Mouse (Mus musculus) CH12.LX (cell line): ENCODE measurements around the gene Nr2f2. TPM values are rescaled to one million over a fixed set of nuclear protein-coding genes. Genes with fewer than 3 reads are reported as not detected.

ENCODE experiments used
- DNase-seq: peaks from one replicate; pipeline ENCODE4 v3.0.0-alpha.2; 2013; ENCODE audit errors: extremely low read depth
- H3K27ac ChIP-seq: 2 replicates; pipeline ENCODE4 v1.5.1; 2012; ENCODE audit warnings: low read depth, mild to moderate bottlenecking, control low read depth, moderate library complexity; ENCODE audit not compliant: insufficient read depth
- H3K27me3 ChIP-seq: replicated peaks from 2 replicates; pipeline ENCODE3; 2012; ENCODE audit warnings: inconsistent platforms
- H3K36me3 ChIP-seq, 2 experiments: replicated peaks in 1 of 2; 2 replicates each; pipeline versions ENCODE3 to v1.6.1; 2012; ENCODE audit warnings: inconsistent platforms in 1 of 2, low read length in 1 of 2, mild to moderate bottlenecking in 1 of 2, mixed read lengths in 1 of 2, moderate library complexity in 1 of 2; ENCODE audit not compliant: control insufficient read depth in 1 of 2, insufficient read depth in 1 of 2
- H3K4me1 ChIP-seq, 2 experiments: 2 replicates each; pipeline ENCODE4 v1.6.1; 2012; ENCODE audit warnings: inconsistent platforms in 1 of 2, moderate library complexity in 1 of 2; ENCODE audit not compliant: insufficient read depth in 2 of 2, control insufficient read depth in 1 of 2
- H3K4me2 ChIP-seq: 2 replicates; pipeline ENCODE4 v1.6.1; 2012; ENCODE audit warnings: low read depth, mild to moderate bottlenecking, control low read depth; ENCODE audit not compliant: poor library complexity, insufficient read depth, severe bottlenecking
- H3K4me3 ChIP-seq, 3 experiments: fragments of 150-350 bp in 1 of 3; sonication (generic) in 1 of 3; replicated peaks in 1 of 3; 2 replicates each; pipeline versions ENCODE3 to v1.5.1; 2011 to 2012; ENCODE audit warnings: low read depth in 2 of 3, low read length in 2 of 3, mild to moderate bottlenecking in 2 of 3, moderate library complexity in 2 of 3, control low read depth in 1 of 3, improper control_type of control experiment in 1 of 3, inconsistent platforms in 1 of 3, mixed read lengths in 1 of 3; ENCODE audit not compliant: poor library complexity in 1 of 3
- H3K79me2 ChIP-seq: replicated peaks from 2 replicates; pipeline ENCODE4 v1.6.1; 2012; ENCODE audit warnings: mild to moderate bottlenecking, moderate library complexity; ENCODE audit not compliant: control insufficient read depth, poor library complexity, insufficient read depth, severe bottlenecking; ENCODE audit errors: extremely low read depth
- H3K9ac ChIP-seq: 2 replicates; pipeline ENCODE4 v1.6.1; 2012; ENCODE audit warnings: low read depth, mild to moderate bottlenecking, control low read depth, moderate library complexity; ENCODE audit not compliant: insufficient read depth
- H3K9me3 ChIP-seq: replicated peaks from 2 replicates; pipeline ENCODE3; 2012; ENCODE audit warnings: low read length, inconsistent platforms, mixed read lengths
- BHLHE40 ChIP-seq: IDR thresholded peaks from 2 replicates; pipeline ENCODE4 v1.6.1; 2011; ENCODE audit warnings: mild to moderate bottlenecking, low read depth, low read length, improper control_type of control experiment
- CHD1 ChIP-seq: IDR thresholded peaks from 2 replicates; pipeline ENCODE4 v1.6.1; 2012; ENCODE audit warnings: low read depth, low read length, improper control_type of control experiment, inconsistent platforms
- CHD2 ChIP-seq: IDR thresholded peaks from 2 replicates; pipeline ENCODE4 v1.6.1; 2011; ENCODE audit warnings: low read length, improper control_type of control experiment
- ELF1 ChIP-seq: IDR thresholded peaks from 2 replicates; pipeline ENCODE4 v1.6.1; 2014; ENCODE audit warnings: low read depth, mild to moderate bottlenecking, inconsistent platforms, low read length, improper control_type of control experiment
- EP300 ChIP-seq: IDR thresholded peaks from 2 replicates; pipeline ENCODE4 v1.6.1; 2011; ENCODE audit warnings: low read length, improper control_type of control experiment
- ETS1 ChIP-seq: conservative IDR thresholded peaks from 2 replicates; pipeline ENCODE4 v1.6.1; 2012; ENCODE audit warnings: low read depth, mild to moderate bottlenecking, inconsistent platforms, low read length, improper control_type of control experiment, moderate library complexity
- GABPA ChIP-seq: IDR thresholded peaks from 2 replicates; pipeline ENCODE4 v1.6.1; 2012; ENCODE audit warnings: low read depth, low read length, improper control_type of control experiment, inconsistent platforms; ENCODE audit not compliant: insufficient replicate concordance
- IRF4 ChIP-seq: IDR thresholded peaks from 2 replicates; pipeline ENCODE4 v1.6.1; 2014; ENCODE audit warnings: low read depth, mild to moderate bottlenecking, inconsistent platforms, low read length, improper control_type of control experiment
- JUN ChIP-seq: IDR thresholded peaks from 2 replicates; pipeline ENCODE4 v1.6.1; 2011; ENCODE audit warnings: low read depth, mild to moderate bottlenecking, low read length, improper control_type of control experiment, moderate library complexity; ENCODE audit not compliant: insufficient read depth
- JUND ChIP-seq: conservative IDR thresholded peaks from 2 replicates; pipeline ENCODE4 v1.6.1; 2011; ENCODE audit warnings: low read depth, low read length, improper control_type of control experiment
- KAT2A ChIP-seq: IDR thresholded peaks from 2 replicates; pipeline ENCODE4 v1.6.1; 2012; ENCODE audit warnings: low read length, improper control_type of control experiment, inconsistent platforms; ENCODE audit not compliant: insufficient replicate concordance
- MXI1 ChIP-seq: IDR thresholded peaks from 2 replicates; pipeline ENCODE4 v1.6.1; 2011; ENCODE audit warnings: mild to moderate bottlenecking, low read depth, low read length, improper control_type of control experiment
- MYC ChIP-seq: IDR thresholded peaks from 2 replicates; pipeline ENCODE4 v1.6.1; 2011; ENCODE audit warnings: low read depth, mild to moderate bottlenecking, improper control_type of control experiment, low read length
- NRF1 ChIP-seq: IDR thresholded peaks from 2 replicates; pipeline ENCODE4 v1.6.1; 2014; ENCODE audit warnings: low read depth, mild to moderate bottlenecking, inconsistent platforms, low read length, improper control_type of control experiment, moderate library complexity
- PAX5 ChIP-seq: IDR thresholded peaks from 2 replicates; pipeline ENCODE4 v1.6.1; 2012; ENCODE audit warnings: low read length, inconsistent platforms, mixed read lengths
- POLR2A ChIP-seq: IDR thresholded peaks from 2 replicates; pipeline ENCODE4 v1.6.1; 2011; ENCODE audit warnings: low read depth, mild to moderate bottlenecking, improper control_type of control experiment, low read length
- RCOR1 ChIP-seq: conservative IDR thresholded peaks from 2 replicates; pipeline ENCODE4 v1.6.1; 2012; ENCODE audit warnings: low read depth, mild to moderate bottlenecking, inconsistent platforms, low read length, improper control_type of control experiment
- SIN3A ChIP-seq: IDR thresholded peaks from 2 replicates; pipeline ENCODE4 v1.6.1; 2012; ENCODE audit warnings: low read length, improper control_type of control experiment, inconsistent platforms
- TBP ChIP-seq: conservative IDR thresholded peaks from 2 replicates; pipeline ENCODE4 v1.6.1; 2011; ENCODE audit warnings: low read depth, low read length, improper control_type of control experiment
- USF1 ChIP-seq: IDR thresholded peaks from 2 replicates; pipeline ENCODE4 v1.6.1; 2014; ENCODE audit warnings: low read depth, mild to moderate bottlenecking, inconsistent platforms, low read length, improper control_type of control experiment
- ZMIZ1 ChIP-seq: IDR thresholded peaks from 2 replicates; pipeline ENCODE4 v1.6.1; 2012; ENCODE audit warnings: low read depth, mild to moderate bottlenecking, inconsistent platforms, low read length, improper control_type of control experiment
- ZNF384 ChIP-seq: IDR thresholded peaks from 2 replicates; pipeline ENCODE4 v1.6.1; 2012; ENCODE audit warnings: low read depth, low read length, improper control_type of control experiment, inconsistent platforms
- dilution Hi-C: fragments of 300-500 bp; cut with MboI; formaldehyde crosslinking; loops from 2 replicates; pipeline ENCODE4 v1.14.3; 2020; ENCODE audit warnings: low sequenced_read_pairs; ENCODE audit not compliant: extremely low pct_unique_long_range_greater_than_20kb, extremely low pct_ligation_motif_present
- in situ Hi-C: fragments of 300-500 bp; cut with MboI; formaldehyde crosslinking; loops from 3 replicates; pipeline ENCODE4 v1.14.3; 2019; ENCODE audit warnings: low sequenced_read_pairs, low pct_ligation_motif_present, low pct_unique_long_range_greater_than_20kb, mixed read lengths
- polyA plus RNA-seq: library from polyadenylated mRNA; unstranded; fragments of >175 nt; gene quantifications from 2 replicates; pipeline ENCODE4 v1.2.1, GENCODE M21; 2012; ENCODE audit warnings: low read depth; ENCODE audit not compliant: insufficient read length
- total RNA-seq, 2 experiments: library from RNA; depleted of rRNA; stranded (reverse); fragments of 300-350 nt in 1 of 2; fragments of >200 nt in 1 of 2; gene quantifications; 2 replicates each; pipeline ENCODE4 v1.2.3; 2012 to 2014

Gene Nr2f2
- total and polyA plus RNA-seq, 3 experiments = not detected

DNA sequence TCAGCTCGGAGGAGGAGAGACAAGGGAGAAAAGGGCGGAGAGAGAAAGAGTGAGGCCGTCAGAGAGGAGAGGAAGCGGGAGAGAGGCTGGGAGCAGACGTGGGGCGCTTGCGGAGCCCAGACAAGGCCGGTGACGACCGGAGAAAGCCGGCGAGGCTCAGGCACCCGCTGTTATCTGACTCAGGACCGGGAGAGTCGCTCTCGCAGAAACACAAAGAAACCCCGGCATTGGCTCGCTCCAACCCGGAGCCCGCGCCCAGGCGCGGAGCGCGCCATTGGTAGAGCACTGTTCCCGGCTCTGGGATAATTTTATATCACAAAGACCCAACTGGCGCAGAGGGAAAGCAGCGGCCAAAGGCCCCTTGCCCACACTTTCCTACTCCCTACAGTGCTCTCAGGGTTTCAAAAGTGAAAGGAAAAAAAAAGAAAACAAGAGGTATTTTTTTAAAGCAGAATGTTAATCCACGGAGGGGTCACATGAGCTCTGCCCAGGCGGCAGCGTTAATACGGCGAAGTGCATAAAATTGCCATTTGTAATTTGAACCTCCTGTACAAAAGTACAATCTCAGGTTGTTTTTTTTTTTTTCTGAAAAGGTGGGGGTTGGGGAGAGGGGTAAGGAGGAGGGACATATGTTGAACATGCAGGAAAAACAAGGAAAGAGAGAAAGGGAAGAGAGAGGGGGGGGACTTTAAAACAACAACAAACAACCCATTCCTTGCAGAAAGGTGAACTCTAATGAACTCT, 7.5 kb downstream of the Nr2f2 start:
- no peak overlapping the region for H3K4me3 ChIP-seq
- no peak for DNase-seq
- dilution Hi-C loops (no loop called here), in situ Hi-C loops (no loop called here)
- H3K27me3 ChIP-seq = no peaks in the 10 kb centered on the region
- no peaks in the 10 kb centered on the region for H3K79me2 ChIP-seq
- H3K4me2 ChIP-seq = no peak overlapping the region
- no peak overlapping the region for H3K9ac ChIP-seq
- H3K27ac ChIP-seq = no peak overlapping the region
- no peaks in the 10 kb centered on the region for H3K36me3 ChIP-seq
- H3K4me1 ChIP-seq = no peaks in the 10 kb centered on the region
- peaks cover 72% of the 10 kb centered on the region for H3K9me3 ChIP-seq
- no peak for TF ChIP-seq GABPA
- no peak for TF ChIP-seq RCOR1
- TF ChIP-seq ZNF384 = no peak
- TF ChIP-seq CHD1 = no peak
- no peak for TF ChIP-seq USF1

DNA sequence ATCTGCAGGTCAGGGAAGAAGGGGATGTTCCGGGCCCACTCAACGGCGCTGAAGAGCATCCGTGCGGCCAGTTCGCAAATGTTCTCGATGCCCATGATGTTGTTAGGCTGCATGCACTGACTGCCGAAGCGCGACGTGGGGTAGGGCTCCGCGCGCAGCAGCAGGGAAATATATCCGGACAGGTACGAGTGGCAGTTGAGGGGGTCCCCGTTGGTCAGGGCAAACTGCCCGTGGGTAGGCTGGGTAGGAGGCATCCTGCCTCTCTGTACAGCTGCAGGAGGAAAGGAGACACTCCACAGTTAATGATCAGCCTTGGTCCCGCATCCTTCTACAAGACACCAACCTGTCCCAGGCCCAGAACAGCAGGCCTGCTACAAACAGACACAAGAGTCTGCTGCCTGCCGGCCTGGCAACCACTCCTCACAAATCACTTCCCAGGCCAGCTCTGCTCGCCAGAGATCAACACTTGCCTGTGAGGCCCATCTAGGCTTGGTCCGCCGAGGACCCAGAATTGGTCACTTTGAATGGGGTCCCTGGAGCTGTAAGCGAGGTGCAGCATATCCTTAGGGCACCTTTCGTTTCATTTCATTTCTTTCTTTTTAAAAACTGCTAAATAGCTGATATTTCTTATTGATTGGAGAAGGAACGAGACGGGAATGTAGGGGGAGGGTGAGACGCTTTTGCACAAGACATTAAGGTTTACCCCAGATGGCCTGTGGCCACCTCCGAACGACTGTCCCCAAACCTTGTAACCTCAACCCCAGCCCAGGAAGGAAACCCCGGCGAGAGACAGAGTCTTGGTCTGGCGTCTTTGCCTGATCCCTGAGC, 8.3 kb downstream of the Nr2f2 start:
- Histone ChIP-seq H3K27ac (no peak overlapping the region), H3K4me1 (no peaks in the 10 kb centered on the region), H3K27me3 (no peaks in the 10 kb centered on the region), H3K36me3 (no peaks in the 10 kb centered on the region), H3K4me3 (no peak overlapping the region), H3K79me2 (no peaks in the 10 kb centered on the region), H3K4me2 (no peak overlapping the region), H3K9ac (no peak overlapping the region), H3K9me3 (peaks cover 70% of the 10 kb centered on the region)
- in situ Hi-C loops (no loop called here), dilution Hi-C loops (no loop called here)
- DNase-seq = no peak
- TF ChIP-seq ETS1 = no peak
- TF ChIP-seq MYC = no peak
- TF ChIP-seq BHLHE40 = no peak
- no peak for TF ChIP-seq USF1

DNA sequence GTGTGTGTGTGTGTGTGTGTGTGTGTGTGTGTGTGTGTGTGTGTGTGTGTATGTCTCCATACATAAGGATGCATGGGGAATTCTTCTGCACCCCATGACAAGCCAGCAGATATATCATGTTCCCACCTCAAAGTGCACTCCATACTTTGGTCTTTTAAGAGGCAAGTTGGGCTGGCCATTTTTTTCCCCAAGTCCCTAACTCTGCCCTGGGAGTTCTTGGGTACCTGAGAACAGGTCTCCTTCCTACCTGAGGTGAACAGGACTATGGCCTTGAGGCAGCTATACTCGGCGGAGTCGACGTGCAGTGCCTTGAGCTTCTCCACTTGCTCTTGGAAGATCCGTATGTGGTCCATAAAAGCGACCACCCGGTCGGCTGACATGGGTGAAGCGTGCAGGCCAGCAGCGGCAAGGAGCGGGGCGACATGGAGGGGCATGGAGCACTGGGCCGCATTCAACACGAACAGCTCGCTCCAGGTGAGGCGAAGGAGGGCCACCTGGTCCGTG, 9.0 kb downstream of the Nr2f2 start:
- in situ Hi-C loops = no loop called here
- H3K4me3 ChIP-seq = no peak overlapping the region

More for the DNA sequence above, 9.0 kb downstream of the Nr2f2 start:
- Histone ChIP-seq H3K79me2 (no peaks in the 10 kb centered on the region), H3K4me1 (no peaks in the 10 kb centered on the region), H3K36me3 (no peaks in the 10 kb centered on the region), H3K4me2 (no peak overlapping the region), H3K9me3 (peaks cover 68% of the 10 kb centered on the region), H3K27me3 (no peaks in the 10 kb centered on the region), H3K9ac (no peak overlapping the region), H3K27ac (no peak overlapping the region)
- dilution Hi-C loops = no loop called here
- TF ChIP-seq PAX5 = no peak
- TF ChIP-seq ZMIZ1 = no peak
- no peak for TF ChIP-seq BHLHE40
- TF ChIP-seq RCOR1 = no peak
- TF ChIP-seq SIN3A = no peak
- TF ChIP-seq KAT2A = no peak
- no peak for TF ChIP-seq IRF4
- TF ChIP-seq JUN = no peak
- TF ChIP-seq CHD1 = no peak
- no peak for TF ChIP-seq GABPA
- no peak for TF ChIP-seq ELF1
- no peak for TF ChIP-seq EP300
- TF ChIP-seq CHD2 = no peak
- no peak for TF ChIP-seq NRF1
- no peak for TF ChIP-seq MXI1
- no peak for TF ChIP-seq TBP
- no peak for TF ChIP-seq ETS1
- TF ChIP-seq POLR2A = no peak
- no peak for TF ChIP-seq JUND
- DNase-seq = no peak
